Mouse (Mus musculus) erythroblast, embryonic 14.5 days (primary cell): ENCODE data around the gene E330021D16Rik. TPM values are rescaled to one million over a fixed set of nuclear protein-coding genes. Genes with fewer than 3 reads are reported as not detected.

Experiments used
- H3K27me3 ChIP-seq: 2 replicates; pipeline ENCODE4 v1.6.1; 2012; ENCODE audit warnings: inconsistent platforms; ENCODE audit not compliant: control insufficient read depth
- H3K36me3 ChIP-seq: 2 replicates; pipeline ENCODE4 v1.6.1; 2012; ENCODE audit warnings: mild to moderate bottlenecking, inconsistent platforms; ENCODE audit not compliant: control insufficient read depth
- H3K4me1 ChIP-seq: 2 replicates; pipeline ENCODE4 v1.6.1; 2012; ENCODE audit warnings: inconsistent platforms; ENCODE audit not compliant: control insufficient read depth
- H3K4me3 ChIP-seq: replicated peaks from 2 replicates; pipeline ENCODE3; 2012; ENCODE audit warnings: moderate library complexity, mild to moderate bottlenecking, inconsistent platforms
- H3K9me3 ChIP-seq: 2 replicates; pipeline ENCODE4 v1.6.1; 2012; ENCODE audit warnings: low read length, inconsistent platforms, mixed read lengths; ENCODE audit not compliant: control insufficient read depth
- GATA1 ChIP-seq: IDR thresholded peaks from 2 replicates; pipeline ENCODE4 v1.6.1; 2012; ENCODE audit warnings: low read length, inconsistent platforms, mixed read lengths
- TAL1 ChIP-seq: IDR thresholded peaks from 3 replicates; pipeline ENCODE4 v1.6.1; 2012; ENCODE audit warnings: low read length, inconsistent platforms, mixed read lengths
- polyA plus RNA-seq: library from polyadenylated mRNA; stranded (reverse); fragments of >175 nt; gene quantifications from 2 replicates; pipeline ENCODE4 v1.2.3, GENCODE M21; 2012

The E330021D16Rik gene
- polyA plus RNA-seq, 1 experiment = not detected

DNA sequence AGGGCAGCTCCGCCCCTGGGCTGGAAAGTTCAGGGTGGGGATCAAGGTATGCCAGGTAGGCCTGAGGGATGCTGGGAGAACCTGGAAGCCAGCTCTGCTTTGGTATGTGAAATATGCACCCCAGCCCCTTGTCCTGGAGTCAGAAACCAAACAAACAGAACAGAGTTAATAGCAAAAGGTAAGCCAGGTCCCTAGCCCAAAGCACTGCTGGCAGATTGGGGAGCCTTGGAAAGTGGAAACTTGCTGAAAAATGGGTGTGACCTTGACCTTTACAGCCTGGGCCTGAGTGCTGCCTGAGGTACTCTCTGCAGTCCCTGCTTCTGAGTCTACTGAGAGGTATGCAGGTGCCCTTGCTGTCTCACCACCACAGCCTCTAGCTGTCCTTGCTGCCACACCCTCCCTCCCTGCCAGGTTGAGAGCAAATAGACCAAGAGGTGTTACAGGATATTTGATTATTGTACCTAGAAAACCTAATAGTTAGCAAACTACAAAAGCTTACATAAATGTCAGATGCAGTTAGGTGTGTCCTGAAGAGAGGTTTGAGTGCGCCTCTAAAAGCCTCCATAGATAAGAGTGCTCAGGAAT, 7.7 kb downstream of the E330021D16Rik start:
- Histone ChIP-seq H3K4me3 (no peak overlapping the region), H3K36me3 (no peaks in the 10 kb centered on the region), H3K9me3 (no peaks in the 10 kb centered on the region), H3K4me1 (no peaks in the 10 kb centered on the region), H3K27me3 (no peaks in the 10 kb centered on the region)
- TF ChIP-seq TAL1 (no peak), GATA1 (no peak)

DNA sequence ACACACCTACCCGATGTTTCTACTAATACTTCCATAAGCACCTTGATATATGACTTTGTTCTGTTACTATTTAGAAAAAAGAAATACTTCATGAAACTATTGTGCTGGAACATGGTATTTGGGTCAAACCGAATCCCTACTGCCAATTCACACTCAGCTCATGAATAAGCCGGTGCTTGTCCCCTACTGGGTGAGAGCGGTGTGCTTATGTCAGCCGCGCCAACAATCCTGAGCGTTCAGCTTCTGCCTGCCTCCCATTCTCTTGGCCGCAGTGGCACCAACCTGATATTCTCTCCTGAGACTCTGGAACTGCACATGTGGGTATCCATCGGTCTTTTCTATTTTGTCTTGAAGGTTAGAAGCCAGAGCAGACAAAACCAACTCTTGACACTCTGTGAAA, 18.5 kb downstream of the E330021D16Rik start:
- no peaks in the 10 kb centered on the region for H3K4me1 ChIP-seq
- H3K4me3 ChIP-seq = no peak overlapping the region
- TF ChIP-seq TAL1 = no peak
- TF ChIP-seq GATA1 = no peak
- H3K9me3 ChIP-seq = peaks cover 13% of the 10 kb centered on the region; the same call in 1 of the 2 replicates
- no peaks in the 10 kb centered on the region for H3K27me3 ChIP-seq
- H3K36me3 ChIP-seq = no peaks in the 10 kb centered on the region

DNA sequence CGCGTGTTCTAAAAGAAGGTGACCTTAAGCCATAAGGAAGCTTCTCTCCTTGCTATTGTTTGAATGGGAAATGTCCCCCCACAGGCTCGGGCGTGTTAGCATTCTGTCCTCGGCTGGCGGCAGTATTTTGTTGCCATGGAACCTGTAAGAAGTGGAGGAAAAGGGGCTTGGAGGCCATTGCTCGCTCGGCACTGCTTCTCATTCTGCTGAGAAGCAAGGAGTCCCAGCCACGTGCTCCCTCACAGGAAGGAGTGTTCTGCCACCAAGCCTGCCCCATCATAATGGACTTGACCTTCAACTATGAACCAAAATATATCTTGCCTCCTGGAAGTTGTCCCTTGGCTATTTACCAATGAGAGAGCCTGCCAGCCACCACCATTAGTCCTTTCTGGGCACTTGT, 25.1 kb downstream of the E330021D16Rik start:
- no peaks in the 10 kb centered on the region for H3K36me3 ChIP-seq
- H3K4me1 ChIP-seq = no peaks in the 10 kb centered on the region
- H3K4me3 ChIP-seq = no peak overlapping the region
- TF ChIP-seq GATA1 (no peak), TAL1 (no peak)
- H3K9me3 ChIP-seq = peaks cover 3% of the 10 kb centered on the region; the same call in 1 of the 2 replicates
- H3K27me3 ChIP-seq = no peaks in the 10 kb centered on the region

DNA sequence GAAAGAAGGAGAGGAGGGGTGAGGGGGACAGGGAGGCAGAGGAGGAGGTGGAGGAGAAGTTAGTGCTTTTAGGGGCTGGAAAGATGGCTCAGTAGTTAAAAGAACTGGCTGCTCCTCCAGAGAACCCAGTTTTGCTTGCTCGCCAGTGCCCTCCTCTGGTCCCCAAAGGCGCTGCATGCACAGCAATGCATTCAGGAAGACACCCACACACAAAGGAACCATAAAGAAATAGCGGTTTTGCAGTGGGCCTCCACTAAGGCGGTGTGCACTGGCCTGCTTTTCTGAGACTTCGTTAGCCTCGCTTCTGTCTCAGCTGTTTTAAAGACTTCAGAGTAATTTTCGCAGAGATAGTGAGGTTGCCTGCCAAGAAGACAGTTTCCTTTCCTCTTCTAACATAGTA, 30.1 kb downstream of the E330021D16Rik start:
- Histone ChIP-seq H3K27me3 (no peaks in the 10 kb centered on the region), H3K4me1 (no peaks in the 10 kb centered on the region), H3K4me3 (no peak overlapping the region), H3K9me3 (no peaks in the 10 kb centered on the region), H3K36me3 (no peaks in the 10 kb centered on the region)
- TF ChIP-seq GATA1 (no peak), TAL1 (no peak)

DNA sequence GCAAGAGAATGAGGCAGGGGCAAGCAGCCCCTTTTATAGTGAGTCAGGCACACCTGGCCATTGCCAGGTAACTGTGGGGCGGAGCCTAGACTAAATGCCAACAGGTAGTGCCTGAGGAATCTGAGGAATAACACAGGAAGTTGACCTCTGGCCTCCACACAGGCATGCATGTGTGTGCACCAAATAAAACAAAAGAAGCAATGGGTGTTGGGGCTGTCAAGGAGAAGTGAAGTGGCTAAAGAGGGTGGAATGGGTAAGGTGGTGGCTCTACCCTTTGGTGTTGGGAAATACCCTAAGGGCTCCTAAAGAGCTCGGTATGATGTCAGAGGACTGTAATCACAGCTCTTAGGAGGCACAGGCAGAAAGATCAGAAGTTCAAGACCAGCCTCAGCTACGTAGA, 32.2 kb downstream of the E330021D16Rik start:
- Histone ChIP-seq H3K4me1 (no peaks in the 10 kb centered on the region), H3K4me3 (no peak overlapping the region)
- TF ChIP-seq TAL1 (no peak), GATA1 (no peak)

DNA sequence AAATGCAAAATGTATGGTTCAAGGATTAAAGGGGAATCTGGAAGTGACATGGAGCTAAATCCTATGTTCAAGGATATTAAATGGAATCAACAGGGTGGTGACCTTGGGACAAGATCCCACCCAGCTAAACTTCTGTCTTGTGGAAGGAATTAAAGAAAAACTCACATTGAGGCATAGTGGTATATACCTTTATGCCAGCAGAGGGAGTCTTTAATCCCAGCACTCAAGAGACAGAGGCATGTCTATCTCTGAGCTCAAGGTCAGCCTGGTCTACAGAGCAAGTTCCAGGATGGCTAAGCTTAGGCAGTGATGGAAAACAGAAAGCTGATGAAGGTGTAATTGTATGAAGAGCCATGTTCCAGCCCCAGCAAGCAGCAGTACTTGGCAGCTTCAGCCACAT, 39.3 kb downstream of the E330021D16Rik start:
- Histone ChIP-seq H3K36me3 (no peaks in the 10 kb centered on the region), H3K4me3 (no peak overlapping the region), H3K27me3 (no peaks in the 10 kb centered on the region), H3K9me3 (no peaks in the 10 kb centered on the region), H3K4me1 (no peaks in the 10 kb centered on the region)
- no peak for TF ChIP-seq GATA1
- TF ChIP-seq TAL1 = no peak

More for the DNA sequence above, 32.2 kb downstream of the E330021D16Rik start:
- Histone ChIP-seq H3K27me3 (no peaks in the 10 kb centered on the region), H3K9me3 (no peaks in the 10 kb centered on the region), H3K36me3 (no peaks in the 10 kb centered on the region)

DNA sequence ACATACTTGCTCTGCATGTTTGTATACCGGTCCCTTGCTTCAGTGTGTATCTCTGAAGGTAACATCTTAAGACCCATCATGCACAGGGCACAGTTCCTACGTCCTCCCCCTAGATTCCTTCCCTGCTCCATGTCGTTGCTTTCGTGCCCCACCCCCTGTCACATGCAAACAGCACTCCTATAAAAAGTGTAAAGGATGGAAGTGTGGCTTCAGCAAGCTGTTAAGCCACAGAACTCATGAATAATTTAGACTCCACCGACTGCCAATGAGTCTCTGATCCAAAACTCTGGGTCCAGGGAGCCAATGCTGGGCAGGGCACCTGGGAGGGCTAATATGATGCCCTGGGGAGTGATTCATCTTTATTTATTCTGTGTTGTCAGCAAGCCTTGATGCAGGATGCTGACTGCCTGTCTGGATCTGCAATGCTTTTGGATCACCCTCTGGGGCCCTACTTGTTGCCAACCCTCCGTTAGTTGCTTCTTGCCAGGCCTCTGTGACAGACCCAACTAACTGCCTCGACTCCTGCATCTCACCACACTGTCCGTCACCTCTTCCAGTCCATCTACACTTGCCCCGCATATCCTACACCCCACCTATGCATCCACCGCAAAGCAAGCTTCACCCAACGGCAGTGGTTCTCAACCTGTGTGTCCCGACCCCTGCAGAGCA, 50.8 kb downstream of the E330021D16Rik start:
- no peak overlapping the region for H3K4me3 ChIP-seq

DNA sequence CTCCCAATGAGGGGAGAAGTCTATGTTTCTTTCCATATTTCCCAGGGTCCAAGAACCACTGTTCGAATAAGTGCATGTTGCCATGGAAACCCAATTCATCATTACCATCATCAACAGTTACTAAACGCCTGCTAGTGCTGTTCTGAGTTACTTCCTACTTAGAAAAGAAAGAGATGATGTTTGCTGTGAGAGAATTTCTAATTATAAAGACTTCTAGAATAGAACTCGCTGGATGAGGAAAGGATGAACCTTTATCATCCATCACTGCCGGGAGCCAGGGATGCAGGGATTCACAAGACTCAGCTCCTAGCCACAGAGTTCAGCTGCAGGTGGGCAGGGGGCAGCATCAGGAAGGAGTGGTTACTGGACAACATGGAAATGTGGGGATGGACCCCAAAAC, 51.4 kb downstream of the E330021D16Rik start:
- Histone ChIP-seq H3K4me3 (no peak overlapping the region), H3K9me3 (peaks cover 7% of the 10 kb centered on the region; the same call in 1 of the 2 replicates), H3K36me3 (no peaks in the 10 kb centered on the region), H3K4me1 (no peaks in the 10 kb centered on the region), H3K27me3 (no peaks in the 10 kb centered on the region; the same call in 1 of the 2 replicates)
- TF ChIP-seq GATA1 (no peak), TAL1 (no peak)

More for the DNA sequence above, 50.8 kb downstream of the E330021D16Rik start:
- Histone ChIP-seq H3K4me1 (no peaks in the 10 kb centered on the region), H3K27me3 (no peaks in the 10 kb centered on the region; the same call in 1 of the 2 replicates), H3K9me3 (peaks cover 7% of the 10 kb centered on the region; the same call in 1 of the 2 replicates), H3K36me3 (no peaks in the 10 kb centered on the region)
- no peak for TF ChIP-seq TAL1

DNA sequence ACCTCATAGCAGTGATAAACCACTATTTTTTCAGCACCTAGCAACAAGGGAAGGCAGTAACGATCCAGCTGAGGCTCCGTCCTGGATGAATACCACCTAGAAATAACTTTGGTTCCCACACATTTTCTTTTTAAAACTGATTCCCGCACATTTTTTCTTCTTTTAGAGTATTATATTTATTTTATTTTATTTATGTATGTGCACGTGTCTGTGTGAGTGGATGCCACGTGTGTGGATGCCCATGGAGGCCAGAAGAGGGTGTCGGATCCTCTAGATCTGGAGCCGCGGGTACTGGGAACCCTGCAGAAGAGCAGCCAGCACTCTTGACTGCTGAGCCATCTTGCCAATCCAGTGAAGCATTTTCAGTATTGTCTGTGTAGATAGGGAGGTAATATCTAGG, 52.1 kb downstream of the E330021D16Rik start:
- Histone ChIP-seq H3K36me3 (no peaks in the 10 kb centered on the region), H3K9me3 (peaks cover 6% of the 10 kb centered on the region; the same call in 1 of the 2 replicates), H3K27me3 (no peaks in the 10 kb centered on the region; the same call in 1 of the 2 replicates), H3K4me1 (no peaks in the 10 kb centered on the region), H3K4me3 (no peak overlapping the region)
- TF ChIP-seq GATA1 (no peak), TAL1 (no peak)

DNA sequence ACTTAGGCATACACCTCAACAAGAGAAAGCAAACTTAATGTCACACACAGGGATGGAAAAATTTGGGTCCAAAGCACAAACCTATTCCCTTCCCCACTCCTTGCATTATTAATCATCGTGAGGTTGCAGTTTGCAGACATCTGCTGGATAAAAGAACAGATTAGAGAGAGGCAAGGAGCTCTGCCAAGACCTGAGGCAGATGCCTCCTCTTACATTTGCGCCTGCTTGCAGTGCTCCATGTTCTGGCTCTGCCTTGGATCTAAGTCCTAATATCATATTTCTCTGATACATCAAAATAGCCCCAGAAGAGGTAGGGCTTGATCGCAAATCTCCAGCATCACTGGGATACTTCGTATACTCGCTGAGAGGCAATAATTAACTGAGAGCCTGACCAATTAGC, 56.9 kb downstream of the E330021D16Rik start:
- H3K36me3 ChIP-seq = no peaks in the 10 kb centered on the region
- no peaks in the 10 kb centered on the region for H3K4me1 ChIP-seq
- H3K27me3 ChIP-seq = no peaks in the 10 kb centered on the region
- H3K4me3 ChIP-seq = no peak overlapping the region
- TF ChIP-seq TAL1 (no peak), GATA1 (no peak)
- no peaks in the 10 kb centered on the region for H3K9me3 ChIP-seq
